Mouse (Mus musculus) embryonic facial prominence, embryonic 14.5 days (tissue): ENCODE data around the gene Mien1. TPM values are rescaled to one million over a fixed set of nuclear protein-coding genes. Genes with fewer than 3 reads are reported as not detected.

Experiments
- ATAC-seq: fragments of 200-750 bp; cut with Nextera tagmentation; 2 replicates; pipeline ENCODE4 v1.8.0; 2017; ENCODE audit warnings: low read depth, moderate number of reproducible peaks, moderate TSS enrichment
- DNase-seq: peaks from one replicate; pipeline ENCODE4 v3.0.0-alpha.2; 2015; ENCODE audit warnings: low spot score
- H3K27ac ChIP-seq: fragments of 300-500 bp; sonication (generic); replicated peaks from 2 replicates; pipeline ENCODE4 v1.5.1; 2014; ENCODE audit warnings: low read depth, mild to moderate bottlenecking, low read length, moderate library complexity
- H3K27me3 ChIP-seq: fragments of 300-500 bp; sonication (generic); replicated peaks from 2 replicates; pipeline ENCODE4 v1.6.1; 2014; ENCODE audit warnings: low read length; ENCODE audit not compliant: control insufficient read depth, insufficient read depth
- H3K36me3 ChIP-seq: fragments of 300-500 bp; sonication (generic); 2 replicates; pipeline ENCODE4 v1.6.1; 2014; ENCODE audit warnings: low read length, mixed read lengths; ENCODE audit not compliant: control insufficient read depth, insufficient read depth
- H3K4me1 ChIP-seq: fragments of 300-500 bp; sonication (generic); 2 replicates; pipeline ENCODE4 v1.6.1; 2014; ENCODE audit warnings: antibody characterized with exemption, low read length; ENCODE audit not compliant: control insufficient read depth, insufficient read depth
- H3K4me2 ChIP-seq: fragments of 300-500 bp; sonication (generic); 2 replicates; pipeline ENCODE4 v1.6.1; 2014; ENCODE audit warnings: low read depth, mild to moderate bottlenecking, low read length, moderate library complexity, mixed read lengths
- H3K4me3 ChIP-seq: fragments of 300-500 bp; sonication (generic); 2 replicates; pipeline ENCODE4 v1.5.1; 2014; ENCODE audit warnings: low read depth, mild to moderate bottlenecking, low read length
- H3K9ac ChIP-seq: fragments of 300-500 bp; sonication (generic); 2 replicates; pipeline ENCODE4 v1.6.1; 2014; ENCODE audit warnings: low read depth, mild to moderate bottlenecking, low read length, moderate library complexity, mixed read lengths
- H3K9me3 ChIP-seq: fragments of 300-500 bp; sonication (generic); 2 replicates; pipeline ENCODE4 v1.6.1; 2016; ENCODE audit warnings: low read length; ENCODE audit not compliant: control insufficient read depth
- WGBS: fragments of 180-500 bp; shearing (Covaris S2); extraction: QIAGEN DNeasy Blood & Tissue Kit; methylation state at CpG from one replicate; pipeline ENCODE4 v1.1.7; 2014; 5-methylcytosine and 5-hydroxymethylcytosine counted together
- polyA plus RNA-seq: library from polyadenylated mRNA; unstranded; fragments of >200 nt; fragmentation: Nextera tagmentation; extraction: Ambion mirVana; gene quantifications from 2 replicates; pipeline ENCODE4 v1.2.1, GENCODE M21; 2014

Mien1 gene
- polyA plus RNA-seq, 1 experiment from 2014 or later: 102 TPM

DNA sequence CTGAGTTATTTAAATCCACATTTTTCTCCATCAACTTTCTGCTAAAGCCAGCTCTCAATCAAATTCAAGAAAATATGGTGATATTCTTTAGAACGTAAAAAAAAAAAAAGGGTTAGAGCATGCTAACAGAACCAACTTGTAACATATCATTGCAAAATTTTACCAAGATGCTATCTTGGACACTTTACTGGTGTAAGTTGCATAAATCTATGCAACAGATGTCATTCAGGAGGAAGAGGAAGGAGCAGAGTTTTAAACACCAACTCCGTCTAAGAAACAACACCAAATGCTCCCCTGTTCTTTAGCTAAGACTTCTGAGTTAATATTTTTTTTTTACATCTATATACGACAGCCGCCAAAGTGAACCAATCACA lies 37.6 kb upstream of the Mien1 start:
- no peaks in the 10 kb centered on the region for H3K9me3 ChIP-seq
- WGBS: 76% methylated on average over 4 of the region's 4 CpGs
- no peak for ATAC-seq

DNA sequence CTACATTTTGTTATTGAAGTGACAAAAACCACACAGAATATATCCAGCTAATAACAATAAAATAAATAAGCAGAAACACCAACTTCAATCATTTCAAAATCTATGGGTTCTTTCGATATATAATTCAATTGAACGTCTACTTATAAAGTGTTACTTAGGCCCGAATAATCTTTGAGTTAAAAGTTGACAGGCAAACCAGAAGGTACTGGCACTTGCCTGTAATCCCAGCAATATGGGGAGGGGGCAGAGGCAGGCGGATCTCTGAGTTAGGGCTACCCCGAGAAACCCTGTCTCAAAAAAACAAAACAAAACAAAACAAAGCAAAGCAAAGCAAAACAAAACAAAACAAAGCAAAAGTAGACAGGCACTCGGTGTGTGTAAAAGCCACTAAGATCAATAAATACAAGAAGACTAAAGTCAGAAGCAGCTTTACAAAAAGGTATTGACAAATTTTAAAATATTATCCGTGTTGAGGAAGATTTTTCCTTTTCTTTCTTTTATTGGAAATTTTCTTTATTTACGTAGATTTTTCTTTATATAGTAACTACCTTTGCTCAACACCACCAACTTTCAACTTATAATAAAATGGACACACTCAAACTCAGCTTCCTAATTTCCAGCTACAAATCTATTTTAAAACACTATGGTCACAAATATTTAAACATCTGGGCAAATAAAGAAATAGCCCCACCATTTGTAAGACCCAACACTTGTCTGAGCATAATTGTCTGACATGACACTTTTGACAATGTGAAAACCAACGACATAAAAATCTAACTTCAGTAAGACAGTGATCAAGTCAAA lies 37.0 kb upstream of the Mien1 start:
- Histone ChIP-seq H3K4me2 (no peak overlapping the region), H3K9me3 (no peaks in the 10 kb centered on the region), H3K27me3 (no peaks in the 10 kb centered on the region), H3K36me3 (no peaks in the 10 kb centered on the region), H3K27ac (no peak overlapping the region), H3K4me3 (no peak overlapping the region), H3K9ac (no peak overlapping the region), H3K4me1 (0 out of 2 replicates have a peak, but pooled peaks cover 2% of the 10 kb centered on the region)
- WGBS: 89% methylated on average over 9 of the region's 9 CpGs
- DNase-seq (no peak), ATAC-seq (no peak)

More for the DNA sequence above, 37.6 kb upstream of the Mien1 start:
- Histone ChIP-seq H3K27ac (no peak overlapping the region), H3K4me2 (no peak overlapping the region), H3K4me1 (no peaks in the 10 kb centered on the region), H3K4me3 (no peak overlapping the region), H3K27me3 (no peaks in the 10 kb centered on the region), H3K36me3 (no peaks in the 10 kb centered on the region), H3K9ac (no peak overlapping the region)
- DNase-seq: no peak

DNA sequence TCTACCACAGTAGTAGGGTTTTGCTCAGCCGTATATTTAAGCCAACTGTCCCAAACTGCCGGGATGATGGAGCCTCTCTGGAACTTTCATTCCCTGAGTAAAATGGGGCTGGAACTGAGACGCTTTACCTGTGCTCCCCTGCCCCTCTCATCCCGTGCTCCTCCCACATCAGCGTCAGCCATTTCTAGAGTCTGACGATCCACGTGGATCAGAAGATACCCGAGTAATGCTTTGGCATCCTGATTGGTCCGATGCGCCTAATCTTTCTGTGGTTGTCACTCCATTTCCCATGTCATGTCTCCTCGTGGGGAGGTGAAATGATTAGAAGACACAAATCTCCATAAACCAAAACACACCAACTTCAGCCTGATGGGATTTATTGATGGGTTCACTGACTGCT lies 36.2 kb upstream of the Mien1 start:
- DNase-seq: no peak
- Histone ChIP-seq H3K27ac (no peak overlapping the region), H3K9me3 (no peaks in the 10 kb centered on the region), H3K9ac (no peak overlapping the region), H3K36me3 (no peaks in the 10 kb centered on the region), H3K4me3 (no peak overlapping the region), H3K4me2 (no peak overlapping the region), H3K27me3 (no peaks in the 10 kb centered on the region), H3K4me1 (0 out of 2 replicates have a peak, but pooled peaks cover 2% of the 10 kb centered on the region)
- ATAC-seq: no peak
- WGBS: 81% methylated on average over 11 of the region's 11 CpGs

DNA sequence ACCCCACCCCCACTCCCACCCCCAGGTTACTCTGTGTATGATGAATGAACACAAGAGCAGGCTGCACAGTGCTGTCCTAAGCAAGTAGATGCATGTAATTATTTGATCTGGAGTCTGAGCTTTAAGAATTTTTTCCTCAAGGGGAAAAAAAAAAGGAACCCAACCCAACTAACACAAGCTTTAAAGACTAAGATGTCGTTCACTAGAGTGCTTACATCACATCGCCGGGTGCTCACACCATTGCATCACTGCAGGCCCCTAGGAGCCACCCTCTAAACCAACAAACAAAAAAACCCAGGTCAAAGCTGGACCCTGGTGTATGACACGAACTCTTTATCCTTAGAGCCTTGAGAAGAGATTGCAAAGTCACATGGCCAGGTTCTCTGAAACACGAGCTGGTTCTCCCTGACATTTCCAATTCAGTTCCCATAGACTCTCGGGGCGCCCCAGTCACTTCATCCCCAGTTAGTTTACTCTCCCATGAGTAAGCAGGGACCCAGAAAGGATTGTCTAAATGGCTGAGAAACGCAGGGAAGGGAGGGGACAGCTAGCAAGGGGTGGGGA lies 35.2 kb upstream of the Mien1 start:
- DNase-seq (peak; percentile 39), ATAC-seq (no peak)

DNA sequence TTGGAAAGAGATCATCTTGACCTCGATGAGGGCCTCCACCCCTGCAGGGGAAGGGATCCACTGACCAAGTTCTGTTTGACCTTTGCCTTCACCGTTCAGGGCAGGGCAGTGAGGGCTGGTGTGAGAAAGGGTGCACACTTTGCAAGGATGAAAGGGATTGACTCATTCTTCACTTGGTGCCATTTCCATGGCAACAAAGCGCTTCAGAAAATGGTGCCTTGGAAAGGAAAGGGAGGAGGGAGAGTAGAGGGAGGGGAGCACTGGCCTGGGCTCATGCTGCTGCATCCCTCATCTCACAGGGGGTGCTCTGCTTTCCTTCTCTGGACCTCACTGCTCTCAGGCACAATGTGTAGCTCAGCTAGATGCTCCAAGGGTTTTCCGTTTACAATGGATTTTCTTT lies 33.9 kb upstream of the Mien1 start:
- 58% methylated on average over 4 of the region's 4 CpGs for WGBS
- Histone ChIP-seq H3K4me3 (no peak overlapping the region), H3K4me2 (no peak overlapping the region), H3K36me3 (no peaks in the 10 kb centered on the region), H3K9ac (no peak overlapping the region), H3K27me3 (no peaks in the 10 kb centered on the region), H3K27ac (no peak overlapping the region), H3K9me3 (no peaks in the 10 kb centered on the region), H3K4me1 (0 out of 2 replicates have a peak, but pooled peaks cover 2% of the 10 kb centered on the region)
- DNase-seq (no peak), ATAC-seq (no peak)

More for the DNA sequence above, 35.2 kb upstream of the Mien1 start:
- no peak overlapping the region for H3K9ac ChIP-seq
- WGBS: 45% methylated on average over 8 of the region's 8 CpGs
- 0 out of 2 replicates have a peak, but pooled peaks cover 2% of the 10 kb centered on the region for H3K4me1 ChIP-seq
- H3K27ac ChIP-seq: no peak overlapping the region
- H3K36me3 ChIP-seq: no peaks in the 10 kb centered on the region
- no peaks in the 10 kb centered on the region for H3K27me3 ChIP-seq
- H3K4me3 ChIP-seq: no peak overlapping the region
- H3K9me3 ChIP-seq: no peaks in the 10 kb centered on the region
- H3K4me2 ChIP-seq: no peak overlapping the region

DNA sequence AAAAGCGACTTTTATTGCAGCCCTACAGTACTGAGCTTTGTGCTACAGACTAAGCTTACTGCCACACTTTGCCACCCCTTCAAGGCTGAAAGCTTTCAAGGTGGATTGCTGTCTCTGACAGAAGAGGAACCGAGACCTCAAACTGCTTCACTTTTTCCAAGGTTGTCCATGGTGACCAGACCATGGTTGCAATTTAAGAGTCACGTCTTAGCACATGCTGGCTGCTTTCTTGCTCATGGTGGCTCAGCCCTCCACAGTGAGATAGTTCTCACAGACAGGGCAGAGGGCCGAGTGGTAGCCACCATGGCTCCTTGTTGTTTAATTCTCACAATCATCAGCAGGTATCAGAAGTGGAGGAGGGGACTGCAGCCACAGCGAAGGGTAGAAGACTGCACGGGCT lies 32.0 kb upstream of the Mien1 start:
- ATAC-seq (no peak), DNase-seq (no peak)
- 80% methylated on average over 6 of the region's 6 CpGs for WGBS
- H3K36me3 ChIP-seq: no peaks in the 10 kb centered on the region
- H3K9me3 ChIP-seq: no peaks in the 10 kb centered on the region
- no peaks in the 10 kb centered on the region for H3K27me3 ChIP-seq
- no peak overlapping the region for H3K4me2 ChIP-seq
- H3K4me3 ChIP-seq: no peak overlapping the region
- no peak overlapping the region for H3K9ac ChIP-seq
- H3K27ac ChIP-seq: peak overlapping the region; percentile 1; the same call in 1 of the 2 replicates
- 0 out of 2 replicates have a peak, but pooled peaks cover 2% of the 10 kb centered on the region for H3K4me1 ChIP-seq

DNA sequence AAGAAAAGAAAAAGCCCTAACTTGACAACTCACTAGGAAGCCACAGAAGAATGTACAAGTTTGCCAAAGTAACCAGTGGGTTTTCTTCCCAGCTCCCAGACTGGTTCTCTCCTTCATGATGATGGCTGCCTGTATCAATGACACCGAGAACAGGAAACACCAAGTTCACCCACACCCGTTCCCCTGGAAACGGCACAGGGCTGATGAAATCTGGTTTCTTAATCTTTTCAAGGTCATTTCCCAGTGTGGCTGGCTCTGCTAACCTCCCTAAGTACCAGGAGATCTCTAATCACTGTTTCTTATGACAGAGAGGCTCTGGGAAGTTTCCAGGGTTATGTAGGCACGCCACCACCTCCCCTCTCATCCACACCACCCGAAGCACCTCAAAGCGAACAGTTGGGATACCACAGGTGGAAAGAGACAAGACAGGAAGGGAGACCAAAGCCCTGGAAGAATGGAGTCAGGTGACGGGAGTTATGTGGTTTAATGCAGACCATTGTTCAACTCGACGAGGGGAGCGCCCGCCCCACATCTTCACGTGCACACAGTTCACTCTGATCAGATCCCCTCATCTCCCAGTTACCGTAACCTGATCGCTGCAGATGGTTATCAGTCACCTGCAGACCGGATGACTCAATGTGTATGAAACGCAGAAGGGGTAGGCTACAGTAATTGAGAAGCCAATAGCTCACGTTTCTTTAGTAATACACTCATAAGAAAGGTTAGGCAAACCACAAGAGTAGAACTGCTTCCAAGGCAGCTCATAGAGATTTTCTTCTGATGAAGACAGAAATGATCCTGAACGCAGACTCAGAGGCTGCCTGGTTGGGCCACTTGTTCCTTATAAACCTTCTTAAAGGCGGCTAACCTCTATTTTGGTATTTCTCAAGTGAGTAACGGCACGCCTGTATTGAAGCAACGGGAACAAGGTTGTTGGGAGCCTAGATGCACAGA lies 31.2 kb upstream of the Mien1 start:
- H3K4me3 ChIP-seq: no peak overlapping the region
- H3K9me3 ChIP-seq: no peaks in the 10 kb centered on the region
- 0 out of 2 replicates have a peak, but pooled peaks cover 2% of the 10 kb centered on the region for H3K4me1 ChIP-seq
- 52% methylated on average over 22 of the region's 22 CpGs for WGBS
- peak; percentile 77 for DNase-seq
- ATAC-seq: peak; percentile 79
- peak overlapping the region; percentile 1; the same call in 1 of the 2 replicates for H3K27ac ChIP-seq
- no peaks in the 10 kb centered on the region for H3K27me3 ChIP-seq
- no peak overlapping the region for H3K9ac ChIP-seq
- H3K36me3 ChIP-seq: no peaks in the 10 kb centered on the region
- peak overlapping the region; percentile 0; the same call in 1 of the 2 replicates for H3K4me2 ChIP-seq

DNA sequence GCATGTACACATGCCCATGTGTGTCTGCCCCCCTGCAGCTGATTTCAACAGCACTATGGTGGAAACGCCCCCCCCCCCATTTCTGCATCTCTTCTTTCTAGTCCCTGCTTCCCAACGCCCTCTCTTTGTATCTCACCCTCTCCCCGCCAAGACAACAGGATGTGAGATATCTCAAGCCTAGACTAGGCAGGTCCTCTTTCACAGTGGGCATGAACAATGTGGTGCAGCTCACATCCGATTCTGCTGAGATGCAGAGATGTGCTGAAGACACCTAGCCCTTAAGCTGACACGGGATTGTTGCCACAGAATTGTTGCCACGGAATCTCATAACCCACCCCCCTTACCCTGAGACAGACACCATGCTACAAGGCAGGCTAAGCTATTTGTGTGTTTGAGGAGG lies 25.7 kb upstream of the Mien1 start:
- peaks cover 8% of the 10 kb centered on the region for H3K27me3 ChIP-seq
- no peak for ATAC-seq
- no peaks in the 10 kb centered on the region for H3K9me3 ChIP-seq
- no peak overlapping the region for H3K9ac ChIP-seq
- no peak overlapping the region for H3K4me2 ChIP-seq
- no peaks in the 10 kb centered on the region for H3K4me1 ChIP-seq
- H3K4me3 ChIP-seq: no peak overlapping the region
- no peak overlapping the region for H3K27ac ChIP-seq
- H3K36me3 ChIP-seq: no peaks in the 10 kb centered on the region
- 77% methylated on average over 5 of the region's 6 CpGs for WGBS
- no peak for DNase-seq
